Mouse (Mus musculus) stomach, embryonic 14.5 days (tissue): ENCODE data around the gene Muc16. TPM values are rescaled to one million over a fixed set of nuclear protein-coding genes. Genes with fewer than 3 reads are reported as not detected.

Experiments used
- ATAC-seq: fragments of 200-750 bp; cut with Nextera tagmentation; 2 replicates; pipeline ENCODE4 v1.8.0; 2017; ENCODE audit warnings: low read depth, moderate TSS enrichment; ENCODE audit not compliant: insufficient number of reproducible peaks, insufficient read depth, low FRiP score
- H3K27ac ChIP-seq: fragments of 300-500 bp; sonication (generic); 2 replicates; pipeline ENCODE4 v1.5.1; 2014; ENCODE audit warnings: mild to moderate bottlenecking, low read length, moderate library complexity, mixed read lengths
- H3K27me3 ChIP-seq: fragments of 300-500 bp; sonication (generic); 2 replicates; pipeline ENCODE4 v1.6.1; 2014; ENCODE audit warnings: low read length, control low read depth, mixed read lengths; ENCODE audit not compliant: control insufficient read depth, insufficient read depth
- H3K36me3 ChIP-seq: fragments of 300-500 bp; sonication (generic); 2 replicates; pipeline ENCODE4 v1.6.1; 2014; ENCODE audit warnings: mild to moderate bottlenecking, control low read depth, low read length, moderate library complexity, mixed read lengths; ENCODE audit not compliant: control insufficient read depth, insufficient read depth
- H3K4me1 ChIP-seq: fragments of 300-500 bp; sonication (generic); 2 replicates; pipeline ENCODE4 v1.6.1; 2014; ENCODE audit warnings: low read length, control low read depth, mixed read lengths; ENCODE audit not compliant: control insufficient read depth, insufficient read depth
- H3K4me2 ChIP-seq: fragments of 300-500 bp; sonication (generic); replicated peaks from 2 replicates; pipeline ENCODE4 v1.6.1; 2014; ENCODE audit warnings: low read depth, low read length, control low read depth
- H3K4me3 ChIP-seq: fragments of 300-500 bp; sonication (generic); 2 replicates; pipeline ENCODE4 v1.5.1; 2014; ENCODE audit warnings: low read depth, low read length, control low read depth
- H3K9ac ChIP-seq: fragments of 300-500 bp; sonication (generic); replicated peaks from 2 replicates; pipeline ENCODE4 v1.6.1; 2014; ENCODE audit warnings: low read depth, mild to moderate bottlenecking, control low read depth, low read length, moderate library complexity, mixed read lengths
- H3K9me3 ChIP-seq: fragments of 300-500 bp; sonication (generic); 2 replicates; pipeline ENCODE4 v1.6.1; 2016; ENCODE audit warnings: low read depth, low read length, control low read depth; ENCODE audit not compliant: control insufficient read depth
- WGBS: fragments of 180-500 bp; shearing (Covaris S2); extraction: QIAGEN DNeasy Blood & Tissue Kit; methylation state at CpG from one replicate; pipeline ENCODE4 v1.1.7; 2014; 5-methylcytosine and 5-hydroxymethylcytosine counted together
- microRNA-seq: library from miRNA; unstranded; fragments of <30 nt; microRNA quantifications from one replicate; pipeline ENCODE4, GENCODE M21; 2016
- polyA plus RNA-seq: library from polyadenylated mRNA; unstranded; fragments of >200 nt; fragmentation: Nextera tagmentation; extraction: Ambion mirVana; gene quantifications from 2 replicates; pipeline ENCODE4 v1.2.1, GENCODE M21; 2014

The Muc16 gene
- polyA plus RNA-seq, 1 experiment from 2014 or later, result 6.1 TPM

DNA sequence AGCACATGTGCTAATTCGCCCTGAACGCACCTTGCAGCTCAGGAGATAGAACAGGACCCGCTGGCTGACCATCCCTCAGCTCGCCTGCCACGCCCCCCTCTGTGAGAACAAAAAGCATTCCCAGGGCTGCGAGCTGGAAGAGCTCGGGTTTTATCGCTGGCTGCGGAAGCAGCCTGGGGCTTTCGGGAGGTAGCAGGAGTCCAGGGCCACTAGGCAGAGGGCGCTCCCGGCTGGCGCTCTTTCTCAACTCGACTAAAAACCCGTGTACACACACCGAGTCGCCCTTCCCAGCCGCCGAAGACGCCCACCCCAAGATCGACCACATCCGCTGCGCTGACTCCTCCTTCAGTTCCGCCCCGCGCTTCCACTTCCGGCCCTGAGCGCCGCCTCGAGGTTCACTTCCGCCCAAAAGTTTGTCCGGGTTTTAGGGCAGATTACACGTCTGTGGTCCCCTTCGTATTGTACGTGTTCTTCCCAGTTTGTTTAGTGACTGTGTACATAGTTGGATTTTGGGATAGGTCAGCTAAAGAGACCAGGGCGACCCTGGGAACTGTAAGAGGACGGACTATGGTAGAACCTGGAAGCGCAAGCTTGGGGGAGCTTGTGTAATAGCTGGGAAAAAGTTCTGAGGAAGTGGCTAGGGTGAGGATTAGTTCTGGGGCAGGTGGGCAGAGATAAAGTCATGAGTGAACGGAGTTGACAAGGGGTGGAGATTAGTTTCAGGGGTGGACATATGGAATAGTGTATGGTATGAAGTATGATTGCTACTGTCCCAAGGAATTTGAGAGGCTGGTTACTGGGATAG, 200.8 kb downstream of the Muc16 start:
- WGBS, result 4% methylated on average over 38 of the region's 39 CpGs
- ATAC-seq, result peak; percentile 97
- Histone ChIP-seq H3K9me3 (no peaks in the 10 kb centered on the region), H3K9ac (peak overlapping the region; percentile 46), H3K4me2 (peak overlapping the region; percentile 69), H3K4me1 (peaks cover 4% of the 10 kb centered on the region; the same call in 1 of the 2 replicates), H3K36me3 (no peaks in the 10 kb centered on the region), H3K4me3 (peak overlapping the region; percentile 59), H3K27ac (peak overlapping the region; percentile 83), H3K27me3 (no peaks in the 10 kb centered on the region)

DNA sequence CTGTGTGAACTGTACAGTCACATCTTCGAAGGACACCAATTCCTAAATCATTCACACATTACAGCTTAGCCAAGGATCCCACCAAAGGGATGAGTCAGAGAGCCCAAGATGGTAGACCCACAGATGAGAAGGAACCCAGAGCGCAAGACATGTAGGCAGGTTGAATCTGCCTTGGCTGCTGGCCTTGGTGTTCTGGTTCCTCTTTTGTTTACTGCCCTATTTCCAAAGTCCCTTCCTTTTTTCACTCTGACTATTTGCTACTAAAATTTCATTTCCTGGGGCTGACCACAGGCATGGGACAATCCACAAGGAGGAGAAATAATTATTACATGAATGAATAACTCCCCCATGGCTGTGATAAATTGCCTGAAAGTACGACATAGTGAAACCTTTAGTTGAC, 206.3 kb downstream of the Muc16 start:
- Histone ChIP-seq H3K9ac (no peak overlapping the region), H3K9me3 (peaks cover 3% of the 10 kb centered on the region; the same call in 1 of the 2 replicates), H3K27me3 (no peaks in the 10 kb centered on the region), H3K4me1 (peaks cover 4% of the 10 kb centered on the region; the same call in 1 of the 2 replicates), H3K36me3 (no peaks in the 10 kb centered on the region), H3K27ac (no peak overlapping the region), H3K4me3 (no peak overlapping the region), H3K4me2 (no peak overlapping the region)
- 84% methylated on average over 3 of the region's 3 CpGs for WGBS
- no peak for ATAC-seq

DNA sequence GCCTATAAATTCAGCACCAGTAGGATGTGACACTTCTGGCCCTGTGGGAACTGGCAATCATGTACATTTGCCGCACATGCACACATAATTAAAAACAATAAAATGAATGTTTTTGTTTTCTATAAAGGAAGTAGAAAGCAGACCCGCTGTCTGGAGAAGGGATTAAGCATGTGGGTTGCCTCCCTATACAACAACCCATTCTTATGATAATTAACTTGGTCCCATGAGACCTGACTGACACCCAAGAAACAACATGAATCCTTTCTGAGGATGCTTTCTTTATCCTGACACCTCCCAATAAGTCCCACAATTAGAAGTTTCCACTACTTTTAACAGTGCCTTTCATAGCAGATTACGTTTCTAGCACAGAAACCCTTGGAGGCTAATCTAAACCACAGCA, 207.0 kb downstream of the Muc16 start:
- 82% methylated on average over 3 of the region's 3 CpGs for WGBS
- no peak for ATAC-seq
- no peaks in the 10 kb centered on the region for H3K27me3 ChIP-seq
- no peak overlapping the region for H3K4me2 ChIP-seq
- H3K27ac ChIP-seq, result no peak overlapping the region
- H3K9ac ChIP-seq, result no peak overlapping the region
- H3K36me3 ChIP-seq, result no peaks in the 10 kb centered on the region
- no peaks in the 10 kb centered on the region for H3K4me1 ChIP-seq
- H3K4me3 ChIP-seq, result no peak overlapping the region
- peaks cover 3% of the 10 kb centered on the region; the same call in 1 of the 2 replicates for H3K9me3 ChIP-seq

DNA sequence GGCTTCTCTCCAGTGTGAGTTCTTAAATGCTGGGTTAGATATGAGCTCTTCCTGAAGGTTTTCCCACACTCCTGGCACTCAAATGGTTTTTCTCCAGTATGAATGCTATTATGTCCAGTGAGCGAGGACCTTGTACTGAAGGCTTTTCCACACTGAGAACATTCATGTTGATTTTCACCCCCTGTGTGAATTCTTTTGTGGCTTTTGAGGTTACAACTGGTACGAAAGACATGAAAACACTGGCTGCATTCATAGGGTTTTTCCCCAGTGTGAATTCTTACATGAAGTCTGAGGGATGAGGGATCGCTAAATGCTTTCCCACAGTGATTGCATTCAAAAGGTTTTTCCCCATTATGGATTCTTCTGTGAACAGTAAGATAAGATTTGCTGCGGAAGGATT, 217.8 kb downstream of the Muc16 start:
- no peak overlapping the region for H3K27ac ChIP-seq
- ATAC-seq, result no peak
- no peaks in the 10 kb centered on the region for H3K4me1 ChIP-seq
- H3K27me3 ChIP-seq, result no peaks in the 10 kb centered on the region
- H3K9ac ChIP-seq, result no peak overlapping the region
- peaks cover 11% of the 10 kb centered on the region; the same call in 1 of the 2 replicates for H3K36me3 ChIP-seq
- no peak overlapping the region for H3K4me2 ChIP-seq
- no peak overlapping the region for H3K4me3 ChIP-seq
- peaks cover 5% of the 10 kb centered on the region; the same call in 1 of the 2 replicates for H3K9me3 ChIP-seq
- 93% methylated on average over 4 of the region's 4 CpGs for WGBS

Small RNAs within 50 kb of the gene (microRNA-seq; reads per million reads assigned to microRNA genes)
- gene Gm22854, result not detected

Other genes starting within 250 kb of the Muc16 start
- gene Mbd3l2, start 243.9 kb downstream of the Muc16 start, polyA plus RNA-seq, result not detected in 2 replicates
- 6.1 and 7.1 TPM in 2 replicates for gene Zfp558, start 196.3 kb downstream of the Muc16 start, polyA plus RNA-seq
- not detected in 2 replicates for gene Mbd3l1, start 196.2 kb downstream of the Muc16 start, polyA plus RNA-seq
- gene Olfr24, start 89.5 kb upstream of the Muc16 start, polyA plus RNA-seq, result not detected in 2 replicates
- not detected in 2 replicates for gene Olfr828, start 145.0 kb upstream of the Muc16 start, polyA plus RNA-seq
- not detected in 2 replicates for gene Olfr829, start 180.4 kb upstream of the Muc16 start, polyA plus RNA-seq
- gene Olfr830, start 200.2 kb upstream of the Muc16 start, polyA plus RNA-seq, result not detected in 2 replicates